Mouse (Mus musculus) hindbrain, postnatal 0 days (tissue): Measurements from ENCODE around the gene Psg17. TPM values are rescaled to one million over a fixed set of nuclear protein-coding genes. Genes with fewer than 3 reads are reported as not detected.
"Not testable (repeated sequence)": the region's sequence is repeated elsewhere in the genome, so short reads cannot be mapped to it uniquely, and the experiment has no call there.

Experiments
- ATAC-seq: fragments of 200-750 bp; cut with Nextera tagmentation; 2 replicates; pipeline ENCODE4 v1.8.0; 2017; ENCODE audit warnings: mild to moderate bottlenecking, moderate TSS enrichment, moderate library complexity
- DNase-seq: peaks from one replicate; pipeline ENCODE4 v3.0.0-alpha.2; 2015; ENCODE audit warnings: low spot score
- H3K27ac ChIP-seq: fragments of 300-500 bp; sonication (generic); 2 replicates; pipeline ENCODE4 v1.5.1; 2014; ENCODE audit warnings: mild to moderate bottlenecking
- H3K27me3 ChIP-seq: fragments of 300-500 bp; sonication (generic); 2 replicates; pipeline ENCODE4 v1.6.1; 2014; ENCODE audit warnings: low read length, mixed read lengths; ENCODE audit not compliant: insufficient read depth
- H3K36me3 ChIP-seq: fragments of 300-500 bp; sonication (generic); 2 replicates; pipeline ENCODE4 v1.6.1; 2014; ENCODE audit warnings: low read length, mixed read lengths; ENCODE audit not compliant: insufficient read depth
- H3K4me1 ChIP-seq: fragments of 300-500 bp; sonication (generic); 2 replicates; pipeline ENCODE4 v1.6.1; 2014; ENCODE audit warnings: antibody characterized with exemption, low read length, mixed read lengths; ENCODE audit not compliant: insufficient read depth
- H3K4me2 ChIP-seq: fragments of 300-500 bp; sonication (generic); 2 replicates; pipeline ENCODE4 v1.6.1; 2014; ENCODE audit warnings: low read depth, mild to moderate bottlenecking, low read length, moderate library complexity, mixed read lengths
- H3K4me3 ChIP-seq: fragments of 300-500 bp; sonication (generic); 2 replicates; pipeline ENCODE4 v1.5.1; 2014; ENCODE audit warnings: low read length
- H3K9ac ChIP-seq: fragments of 300-500 bp; sonication (generic); replicated peaks from 2 replicates; pipeline ENCODE4 v1.6.1; 2014; ENCODE audit warnings: mild to moderate bottlenecking, low read length, moderate library complexity, mixed read lengths
- H3K9me3 ChIP-seq: fragments of 300-500 bp; sonication (generic); 2 replicates; pipeline ENCODE4 v1.6.1; 2016; ENCODE audit warnings: low read length, mixed read lengths
- CTCF ChIP-seq: IDR thresholded peaks from 2 replicates; pipeline ENCODE4 v1.5.1; 2016; ENCODE audit warnings: antibody characterized with exemption, control low read depth, low read depth
- WGBS: fragments of 180-500 bp; shearing (Covaris S2); extraction: QIAGEN DNeasy Blood & Tissue Kit; methylation state at CpG from one replicate; pipeline ENCODE4 v1.1.7; 2014; 5-methylcytosine and 5-hydroxymethylcytosine counted together
- polyA plus RNA-seq: library from polyadenylated mRNA; unstranded; fragments of >200 nt; fragmentation: Nextera tagmentation; extraction: Ambion mirVana; gene quantifications from 2 replicates; pipeline ENCODE4 v1.2.1, GENCODE M21; 2015
- total RNA-seq: library from RNA; depleted of rRNA; stranded (reverse); fragments of >200 nt; gene quantifications from 2 replicates; pipeline ENCODE4 v1.2.3, GENCODE M21; 2014; rRNA removed

Gene Psg17
- not detected in 2 replicates for total RNA-seq
- polyA plus RNA-seq = not detected in 2 replicates

DNA sequence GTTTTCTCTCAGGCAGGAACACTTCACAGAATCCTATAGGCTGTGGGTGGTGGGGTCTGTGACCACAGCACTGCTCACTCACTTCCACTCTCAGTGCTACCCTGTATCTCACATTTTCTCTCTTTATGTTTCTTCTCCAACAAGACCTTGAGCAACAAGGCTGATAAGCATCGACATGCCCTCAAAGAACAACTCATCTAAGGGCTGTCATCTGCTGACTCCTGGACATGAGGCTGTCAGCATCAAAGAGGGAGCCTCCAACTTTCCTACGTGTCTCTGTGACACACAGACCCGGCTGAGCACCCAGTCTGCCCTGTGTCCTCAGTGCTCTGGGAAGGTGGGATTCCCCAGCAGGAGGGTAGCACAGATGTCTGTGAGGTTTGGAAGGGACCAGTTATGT, at the start of gene Psg17:
TSS of gene Psg17 (minus strand) at position 101 of the 400 bp plus-strand sequence.
- no peaks in the 10 kb centered on the region for H3K4me1 ChIP-seq
- no peaks in the 10 kb centered on the region for H3K36me3 ChIP-seq
- no peak within 1 kb of the TSS for H3K9ac ChIP-seq
- 80% methylated on average over 3 of the region's 3 CpGs for WGBS
- no peaks in the 10 kb centered on the region for H3K27me3 ChIP-seq
- DNase-seq (no peak), ATAC-seq (no peak)
- no peak within 1 kb of the TSS for H3K4me3 ChIP-seq
- no peak for TF ChIP-seq CTCF
- H3K4me2 ChIP-seq = no peak within 1 kb of the TSS
- no peaks in the 10 kb centered on the region for H3K9me3 ChIP-seq
- no peak within 1 kb of the TSS for H3K27ac ChIP-seq

DNA sequence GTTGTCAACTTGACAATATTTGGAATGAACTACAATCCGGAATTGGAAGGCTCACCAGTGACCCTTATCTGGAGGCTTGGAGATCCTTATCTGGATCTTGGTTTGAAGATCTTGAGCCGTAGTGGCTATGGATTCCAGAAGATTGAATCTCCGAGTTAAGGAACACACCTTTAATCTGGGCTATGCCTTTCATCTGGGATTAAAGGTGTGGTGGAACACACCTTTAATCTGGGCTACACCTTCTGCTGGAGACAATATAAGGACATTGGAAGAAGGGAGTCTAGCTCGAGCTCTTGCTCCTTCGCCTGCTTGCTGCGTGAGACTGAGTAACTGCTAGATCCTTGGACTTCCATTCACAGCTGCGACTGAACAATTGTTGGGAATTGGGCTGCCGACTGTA, 49.6 kb upstream of the Psg17 start, which contains the start of gene Pglyrp1:
TSS of gene Pglyrp1 (plus strand) at position 301 of the 400 bp plus-strand sequence.
- H3K9ac ChIP-seq, H3K4me1 ChIP-seq, H3K4me3 ChIP-seq, H3K27ac ChIP-seq, H3K36me3 ChIP-seq, DNase-seq, ATAC-seq, H3K9me3 ChIP-seq, H3K27me3 ChIP-seq: not testable (repeated sequence)
- peak within 1 kb of the TSS; percentile 89; the same call in 1 of the 2 replicates for H3K4me2 ChIP-seq
- no CpG with 5 or more reads among the region's 8 CpGs for WGBS

DNA sequence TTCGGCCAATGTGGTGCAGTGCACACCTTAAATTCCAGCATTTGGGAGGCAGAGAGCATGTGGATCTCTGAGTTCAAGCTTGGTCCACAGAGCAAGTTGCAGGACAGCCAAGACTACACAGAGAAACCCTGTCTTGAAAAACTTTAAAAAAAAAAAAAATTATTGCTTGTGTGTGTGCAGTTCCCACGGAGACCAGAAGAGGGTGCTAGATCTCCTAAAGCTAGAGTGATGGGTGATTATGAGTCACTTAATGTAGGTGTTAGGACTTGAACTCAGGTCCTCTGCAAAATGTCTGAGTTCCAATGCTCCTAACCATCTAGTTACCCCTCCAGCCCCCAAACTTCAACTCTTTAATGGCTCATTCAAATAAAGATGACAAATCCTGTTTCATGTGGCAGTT, 47.1 kb upstream of the Psg17 start:
- TF ChIP-seq CTCF = 0 out of 2 replicates have a peak, but pooled peaks have one; percentile 19
- Histone ChIP-seq H3K36me3 (no peaks in the 10 kb centered on the region), H3K4me2 (no peak overlapping the region), H3K27ac (no peak overlapping the region), H3K9me3 (no peaks in the 10 kb centered on the region), H3K9ac (no peak overlapping the region), H3K4me1 (no peaks in the 10 kb centered on the region), H3K4me3 (no peak overlapping the region), H3K27me3 (no peaks in the 10 kb centered on the region)
- 93% methylated on average over 2 of the region's 2 CpGs for WGBS
- no peak for DNase-seq
- no peak for ATAC-seq

DNA sequence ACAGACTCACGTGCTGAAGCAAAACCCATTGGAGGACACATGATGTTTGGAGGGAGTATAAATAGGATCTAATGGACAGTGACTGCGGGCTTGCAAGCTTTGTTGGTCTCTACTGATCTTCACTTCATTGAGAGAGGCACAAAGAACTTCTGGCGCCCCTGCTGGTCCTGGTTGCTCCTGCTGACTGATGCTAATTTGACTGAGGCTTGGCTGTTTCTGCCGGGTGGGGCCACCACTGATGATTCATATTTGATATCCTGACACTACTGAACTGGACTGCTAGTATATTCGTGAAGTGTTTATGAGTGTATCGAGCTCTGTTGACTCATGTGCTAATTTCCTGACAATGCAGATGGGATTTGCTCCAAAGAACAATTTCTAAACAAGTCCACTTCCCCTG, 41.4 kb upstream of the Psg17 start:
- DNase-seq (no peak), ATAC-seq (no peak)
- H3K9me3 ChIP-seq = no peaks in the 10 kb centered on the region
- no peak overlapping the region for H3K27ac ChIP-seq
- H3K4me3 ChIP-seq = no peak overlapping the region
- no peaks in the 10 kb centered on the region for H3K27me3 ChIP-seq
- no peak overlapping the region for H3K4me2 ChIP-seq
- no peak overlapping the region for H3K9ac ChIP-seq
- no peak for TF ChIP-seq CTCF
- H3K4me1 ChIP-seq = no peaks in the 10 kb centered on the region
- WGBS = 79% methylated on average over 6 of the region's 6 CpGs
- no peaks in the 10 kb centered on the region for H3K36me3 ChIP-seq

DNA sequence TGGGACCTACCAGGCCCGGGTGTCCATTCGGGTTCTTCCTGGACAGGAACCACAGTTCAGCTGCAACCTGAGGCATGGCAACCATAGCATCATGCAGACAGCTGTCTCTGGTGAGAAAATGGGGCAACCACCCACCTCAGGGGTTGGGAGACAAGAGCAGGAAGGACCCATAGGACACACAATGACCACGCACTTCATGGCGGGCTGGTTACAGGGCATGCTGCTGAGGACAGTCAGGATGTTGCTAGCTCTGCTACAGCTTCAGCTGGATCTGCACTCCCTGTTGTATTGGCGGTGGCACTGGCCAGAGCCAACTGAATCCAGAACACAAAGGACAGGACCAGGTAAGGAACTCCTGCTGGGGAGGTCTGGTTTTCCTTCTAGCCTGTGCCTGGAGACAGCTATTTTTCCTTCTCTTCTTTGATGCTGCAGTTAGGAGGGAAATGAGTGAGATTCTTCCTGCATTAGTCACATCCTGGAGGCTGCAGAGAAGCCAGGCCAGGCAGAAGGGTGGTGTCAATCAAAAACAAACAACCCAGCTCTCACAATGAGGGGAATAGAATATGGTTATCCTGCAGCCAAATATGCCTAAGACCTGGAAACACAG, 37.0 kb upstream of the Psg17 start:
- WGBS = 80% methylated on average over 5 of the region's 5 CpGs
- Histone ChIP-seq H3K36me3 (no peaks in the 10 kb centered on the region), H3K4me2 (no peak overlapping the region), H3K9ac (no peak overlapping the region), H3K4me1 (no peaks in the 10 kb centered on the region), H3K4me3 (no peak overlapping the region), H3K9me3 (no peaks in the 10 kb centered on the region), H3K27me3 (no peaks in the 10 kb centered on the region), H3K27ac (no peak overlapping the region; the same call in 1 of the 2 replicates)
- ATAC-seq (no peak), DNase-seq (no peak)
- no peak for TF ChIP-seq CTCF

DNA sequence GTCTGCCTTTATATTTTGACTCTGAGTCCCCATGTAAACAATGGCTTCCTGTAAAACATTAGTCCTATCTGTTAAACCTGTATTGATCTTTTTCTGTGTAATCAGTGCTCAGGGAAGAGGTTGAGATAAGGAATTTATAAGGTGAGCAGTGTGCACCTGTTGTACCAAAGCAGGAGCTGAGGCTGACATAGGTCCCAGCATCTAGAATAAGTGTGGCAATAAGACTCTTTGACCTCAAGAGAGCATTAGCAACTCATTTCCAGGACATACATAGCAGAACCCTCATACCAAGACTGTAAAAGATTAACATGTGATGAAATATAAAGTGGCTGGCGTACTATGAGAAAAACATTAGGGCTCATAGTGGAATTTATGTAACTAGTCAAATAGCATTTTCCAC, 27.0 kb upstream of the Psg17 start:
- Histone ChIP-seq H3K36me3 (no peaks in the 10 kb centered on the region), H3K27me3 (no peaks in the 10 kb centered on the region), H3K4me2 (no peak overlapping the region), H3K9me3 (no peaks in the 10 kb centered on the region), H3K27ac (no peak overlapping the region), H3K9ac (no peak overlapping the region), H3K4me3 (no peak overlapping the region), H3K4me1 (no peaks in the 10 kb centered on the region)
- ATAC-seq (no peak), DNase-seq (no peak)
- 95% methylated on average over 1 of the region's 1 CpGs for WGBS
- TF ChIP-seq CTCF = no peak

DNA sequence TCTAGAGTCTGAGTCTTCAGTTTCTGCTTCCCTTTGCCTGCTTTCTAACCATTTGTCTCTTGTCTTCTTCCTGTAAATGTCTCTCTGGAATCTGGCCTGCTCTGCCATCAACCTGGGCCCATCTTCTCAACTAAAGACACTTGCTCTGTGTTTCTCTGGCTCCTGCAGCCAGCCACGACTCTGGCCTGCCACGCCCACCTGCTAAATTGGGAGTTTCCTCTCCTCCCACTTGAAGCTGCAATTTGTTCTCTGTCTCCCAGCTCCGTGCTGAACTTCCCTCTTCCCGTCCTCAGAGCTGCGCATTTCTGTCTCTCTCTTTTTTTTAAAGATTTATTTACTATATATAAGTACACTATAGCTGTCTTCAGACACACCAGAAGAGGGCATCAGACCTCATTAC, 23.4 kb upstream of the Psg17 start:
- Histone ChIP-seq H3K36me3 (no peaks in the 10 kb centered on the region), H3K9ac (no peak overlapping the region), H3K9me3 (no peaks in the 10 kb centered on the region), H3K4me2 (no peak overlapping the region), H3K4me3 (no peak overlapping the region), H3K4me1 (no peaks in the 10 kb centered on the region), H3K27ac (no peak overlapping the region), H3K27me3 (no peaks in the 10 kb centered on the region)
- ATAC-seq (no peak), DNase-seq (no peak)
- 61% methylated on average over 5 of the region's 5 CpGs for WGBS
- no peak for TF ChIP-seq CTCF
